Mouse (Mus musculus) brain, embryonic 14.5 days (tissue): ENCODE results near the gene Carns1.

ENCODE experiments used
- CTCF ChIP-seq: fragments of 200-500 bp; IDR thresholded peaks from 2 replicates; pipeline ENCODE4 v1.5.1; 2012; ENCODE audit warnings: inconsistent platforms, mild to moderate bottlenecking, moderate library complexity, borderline replicate concordance; ENCODE audit not compliant: insufficient read depth, insufficient read length; ENCODE audit errors: extremely low read depth
- POLR2A ChIP-seq: fragments of 200-500 bp; IDR thresholded peaks from 2 replicates; pipeline ENCODE4 v1.6.1; 2012; ENCODE audit warnings: mild to moderate bottlenecking, inconsistent platforms, borderline replicate concordance; ENCODE audit not compliant: poor library complexity, insufficient read depth, insufficient read length, severe bottlenecking; ENCODE audit errors: extremely low read depth

GRCm38 (mm10) chr19:4211891-4212588 lies 36.8 kb upstream of the Carns1 start:
- TF ChIP-seq CTCF (no peak), POLR2A (no peak)
